Mouse (Mus musculus) heart, embryonic 16.5 days (tissue): ENCODE data around the gene Dnmt3l. TPM values are rescaled to one million over a fixed set of nuclear protein-coding genes. Genes with fewer than 3 reads are reported as not detected.

ENCODE experiments used
- ATAC-seq: fragments of 200-750 bp; cut with Nextera tagmentation; replicated peaks from 2 replicates; pipeline ENCODE4 v1.8.0; 2017; ENCODE audit warnings: moderate number of reproducible peaks; ENCODE audit not compliant: insufficient read depth, low FRiP score; ENCODE audit errors: extremely low read depth
- H3K27ac ChIP-seq: fragments of 300-500 bp; sonication (generic); 2 replicates; pipeline ENCODE4 v1.5.1; 2014; ENCODE audit warnings: mild to moderate bottlenecking, low read length, control low read depth, moderate library complexity
- H3K27me3 ChIP-seq: fragments of 300-500 bp; sonication (generic); 2 replicates; pipeline ENCODE4 v1.6.1; 2014; ENCODE audit warnings: low read length, mixed read lengths; ENCODE audit not compliant: control insufficient read depth, insufficient read depth
- H3K36me3 ChIP-seq: fragments of 300-500 bp; sonication (generic); 2 replicates; pipeline ENCODE4 v1.6.1; 2014; ENCODE audit not compliant: control insufficient read depth, insufficient read depth
- H3K4me1 ChIP-seq: fragments of 300-500 bp; sonication (generic); 2 replicates; pipeline ENCODE4 v1.6.1; 2014; ENCODE audit warnings: low read length, mixed read lengths; ENCODE audit not compliant: control insufficient read depth, insufficient read depth
- H3K4me2 ChIP-seq: fragments of 300-500 bp; sonication (generic); 2 replicates; pipeline ENCODE4 v1.6.1; 2014; ENCODE audit warnings: low read depth, mild to moderate bottlenecking, control low read depth, low read length
- H3K4me3 ChIP-seq: fragments of 300-500 bp; sonication (generic); 2 replicates; pipeline ENCODE4 v1.5.1; 2014; ENCODE audit warnings: mild to moderate bottlenecking, control low read depth, low read length
- H3K9ac ChIP-seq: fragments of 300-500 bp; sonication (generic); 2 replicates; pipeline ENCODE4 v1.6.1; 2014; ENCODE audit warnings: low read length, control low read depth
- H3K9me3 ChIP-seq: fragments of 300-500 bp; sonication (generic); replicated peaks from 2 replicates; pipeline ENCODE4 v1.6.1; 2016; ENCODE audit warnings: low read length; ENCODE audit not compliant: control insufficient read depth
- WGBS: fragments of 180-500 bp; shearing (Covaris S2); extraction: QIAGEN DNeasy Blood & Tissue Kit; methylation state at CpG from one replicate; pipeline ENCODE4 v1.1.7; 2014; 5-methylcytosine and 5-hydroxymethylcytosine counted together
- polyA plus RNA-seq: library from polyadenylated mRNA; unstranded; fragments of >200 nt; fragmentation: Nextera tagmentation; extraction: Ambion mirVana; gene quantifications from 2 replicates; pipeline ENCODE4 v1.2.1, GENCODE M21; 2015

The Dnmt3l gene
- polyA plus RNA-seq, result 0.13 TPM in 1 of 2 replicates, not detected in the other

GRCm38 (mm10) chr10:78041647-78042046, at the start of gene Dnmt3l:
Gene Dnmt3l (plus strand): TSS chr10:78041947.
- H3K9ac ChIP-seq, result no peak within 1 kb of the TSS
- H3K4me1 ChIP-seq, result 0 out of 2 replicates have a peak, but pooled peaks cover 2% of the 10 kb centered on the region
- no peak within 1 kb of the TSS for H3K4me3 ChIP-seq
- no peak within 1 kb of the TSS for H3K4me2 ChIP-seq
- H3K9me3 ChIP-seq, result no peaks in the 10 kb centered on the region
- 91% methylated on average over 5 of the region's 5 CpGs for WGBS
- 0 out of 2 replicates have a peak, but pooled peaks cover 4% of the 10 kb centered on the region for H3K27me3 ChIP-seq
- H3K27ac ChIP-seq, result no peak within 1 kb of the TSS
- H3K36me3 ChIP-seq, result no peaks in the 10 kb centered on the region
- no peak for ATAC-seq

GRCm38 (mm10) chr10:77995639-77996038, 46.1 kb upstream of the Dnmt3l start:
- Histone ChIP-seq H3K27me3 (no peaks in the 10 kb centered on the region), H3K4me3 (no peak overlapping the region), H3K4me2 (no peak overlapping the region), H3K9ac (no peak overlapping the region), H3K4me1 (no peaks in the 10 kb centered on the region), H3K36me3 (peaks cover 67% of the 10 kb centered on the region), H3K27ac (no peak overlapping the region), H3K9me3 (no peaks in the 10 kb centered on the region)
- WGBS, result 72% methylated on average over 3 of the region's 3 CpGs
- no peak for ATAC-seq

- H3K4me2 ChIP-seq, result no peak overlapping the region
- no peaks in the 10 kb centered on the region for H3K9me3 ChIP-seq
- H3K4me3 ChIP-seq, result no peak overlapping the region
- no peak for ATAC-seq
- WGBS, result 90% methylated on average over 5 of the region's 5 CpGs
- H3K27ac ChIP-seq, result no peak overlapping the region
- H3K36me3 ChIP-seq, result peaks cover 64% of the 10 kb centered on the region
- no peaks in the 10 kb centered on the region for H3K27me3 ChIP-seq
- H3K9ac ChIP-seq, result no peak overlapping the region
- H3K4me1 ChIP-seq, result no peaks in the 10 kb centered on the region
Observed at GRCm38 (mm10) chr10:78000200-78000599, 41.5 kb upstream of the Dnmt3l start.

GRCm38 (mm10) chr10:78001796-78002195, 40.0 kb upstream of the Dnmt3l start:
- ATAC-seq, result no peak
- WGBS, result 82% methylated on average over 11 of the region's 11 CpGs

GRCm38 (mm10) chr10:78002316-78002715, 39.4 kb upstream of the Dnmt3l start:
- Histone ChIP-seq H3K27me3 (no peaks in the 10 kb centered on the region), H3K9ac (no peak overlapping the region), H3K27ac (no peak overlapping the region), H3K4me2 (no peak overlapping the region), H3K9me3 (no peaks in the 10 kb centered on the region), H3K4me1 (peaks cover 15% of the 10 kb centered on the region), H3K36me3 (peaks cover 48% of the 10 kb centered on the region), H3K4me3 (no peak overlapping the region)
- WGBS, result 89% methylated on average over 2 of the region's 2 CpGs
- ATAC-seq, result no peak

More at GRCm38 (mm10) chr10:78001796-78002195, 40.0 kb upstream of the Dnmt3l start:
- Histone ChIP-seq H3K27me3 (no peaks in the 10 kb centered on the region), H3K4me2 (no peak overlapping the region), H3K4me1 (peaks cover 11% of the 10 kb centered on the region), H3K4me3 (no peak overlapping the region), H3K27ac (no peak overlapping the region), H3K9ac (no peak overlapping the region), H3K9me3 (no peaks in the 10 kb centered on the region), H3K36me3 (peaks cover 51% of the 10 kb centered on the region)

- Histone ChIP-seq H3K27ac (no peak overlapping the region), H3K36me3 (peaks cover 30% of the 10 kb centered on the region), H3K9ac (no peak overlapping the region), H3K4me1 (peaks cover 31% of the 10 kb centered on the region), H3K4me2 (no peak overlapping the region), H3K4me3 (no peak overlapping the region), H3K9me3 (no peaks in the 10 kb centered on the region), H3K27me3 (no peaks in the 10 kb centered on the region)
- 87% methylated on average over 3 of the region's 3 CpGs for WGBS
- no peak for ATAC-seq
Observed at GRCm38 (mm10) chr10:78004479-78005100, 37.2 kb upstream of the Dnmt3l start.

GRCm38 (mm10) chr10:78005791-78006438, 35.8 kb upstream of the Dnmt3l start:
- Histone ChIP-seq H3K27me3 (no peaks in the 10 kb centered on the region), H3K36me3 (peaks cover 16% of the 10 kb centered on the region), H3K9me3 (no peaks in the 10 kb centered on the region), H3K27ac (no peak overlapping the region), H3K9ac (0 out of 2 replicates have a peak overlapping the region, but pooled peaks have one; percentile 13), H3K4me3 (no peak overlapping the region), H3K4me2 (no peak overlapping the region), H3K4me1 (peaks cover 34% of the 10 kb centered on the region)
- 83% methylated on average over 4 of the region's 4 CpGs for WGBS
- no peak for ATAC-seq

- ATAC-seq, result no peak
- Histone ChIP-seq H3K9ac (peak overlapping the region; percentile 96), H3K4me2 (peak overlapping the region; percentile 84), H3K4me3 (no peak overlapping the region), H3K4me1 (peaks cover 34% of the 10 kb centered on the region), H3K27me3 (no peaks in the 10 kb centered on the region), H3K27ac (no peak overlapping the region), H3K9me3 (no peaks in the 10 kb centered on the region), H3K36me3 (peaks cover 9% of the 10 kb centered on the region)
- 41% methylated on average over 7 of the region's 7 CpGs for WGBS
Observed at GRCm38 (mm10) chr10:78007203-78007602, 34.5 kb upstream of the Dnmt3l start.

- Histone ChIP-seq H3K4me1 (peaks cover 34% of the 10 kb centered on the region), H3K27me3 (no peaks in the 10 kb centered on the region), H3K9ac (peak overlapping the region; percentile 96), H3K9me3 (no peaks in the 10 kb centered on the region), H3K4me2 (peak overlapping the region; percentile 84), H3K36me3 (no peaks in the 10 kb centered on the region), H3K4me3 (peak overlapping the region; percentile 83), H3K27ac (peak overlapping the region; percentile 100)
- ATAC-seq, result no peak
- WGBS, result 65% methylated on average over 3 of the region's 3 CpGs
Observed at GRCm38 (mm10) chr10:78008169-78008568, 33.6 kb upstream of the Dnmt3l start.
